Mouse (Mus musculus): ENCODE data around the gene Pcca.

Gene Pcca

GRCm38 (mm10) chr14:122837018-122837417 lies 302.9 kb downstream of the Pcca start:
- no peak for DNase-seq (ENCODE audit: low spot score)

- DNase-seq (ENCODE audit: low spot score) = no peak
Observed at GRCm38 (mm10) chr14:122852506-122853057, 318.5 kb downstream of the Pcca start.

- no peak for DNase-seq (ENCODE audit: low spot score)
Observed at GRCm38 (mm10) chr14:122859792-122860191, 325.7 kb downstream of the Pcca start.

DNA sequence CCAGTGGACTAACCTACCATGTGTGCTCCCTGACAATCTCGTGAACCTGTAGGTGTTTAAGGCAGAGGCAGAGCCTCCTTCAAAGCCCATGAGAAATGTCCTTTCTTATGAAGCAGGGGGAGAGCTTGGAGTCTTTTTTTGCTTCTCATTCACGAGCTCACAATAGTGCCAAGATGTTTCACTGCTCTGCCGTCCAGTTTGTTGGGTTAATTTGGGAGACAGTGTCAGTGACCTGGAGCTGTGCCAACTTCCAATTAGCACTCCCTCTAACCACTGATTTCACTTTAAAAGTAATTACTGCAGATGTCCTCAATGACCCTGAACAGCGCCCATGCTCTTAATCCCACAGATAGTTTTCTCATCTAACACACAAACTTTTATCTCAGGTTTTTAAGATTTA lies 328.5 kb downstream of the Pcca start:
- no peak for DNase-seq (ENCODE audit: low spot score)

- no peak for DNase-seq (ENCODE audit: low spot score)
Observed at GRCm38 (mm10) chr14:122865462-122866129, 331.5 kb downstream of the Pcca start.

GRCm38 (mm10) chr14:122867531-122868285 lies 333.6 kb downstream of the Pcca start:
- no peak for DNase-seq (ENCODE audit: low spot score)

GRCm38 (mm10) chr14:122869831-122870230 lies 335.7 kb downstream of the Pcca start:
- DNase-seq (ENCODE audit: low spot score) = no peak

GRCm38 (mm10) chr14:122871841-122872580 lies 337.9 kb downstream of the Pcca start:
- no peak for DNase-seq (ENCODE audit: low spot score)

DNA sequence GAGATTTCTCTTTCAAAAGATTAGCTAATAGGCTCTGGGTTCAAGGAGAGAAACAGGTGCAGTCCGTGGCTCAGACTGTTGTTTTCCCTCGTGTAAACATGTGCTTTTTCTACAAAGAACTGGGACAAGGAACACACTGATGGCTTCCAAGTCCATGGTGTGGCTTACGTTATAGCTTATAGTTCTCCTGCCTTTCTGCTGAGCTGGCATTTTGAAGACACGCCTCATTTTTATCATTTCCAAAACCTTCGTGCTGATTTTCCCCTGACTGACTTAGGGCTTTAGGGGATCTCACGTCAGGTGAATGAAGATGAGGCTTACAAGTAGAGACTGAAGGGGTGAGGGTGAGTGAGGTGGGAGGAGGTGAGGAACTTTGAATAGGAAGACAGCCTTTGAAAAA lies 338.5 kb downstream of the Pcca start:
- DNase-seq (ENCODE audit: low spot score) = no peak

DNA sequence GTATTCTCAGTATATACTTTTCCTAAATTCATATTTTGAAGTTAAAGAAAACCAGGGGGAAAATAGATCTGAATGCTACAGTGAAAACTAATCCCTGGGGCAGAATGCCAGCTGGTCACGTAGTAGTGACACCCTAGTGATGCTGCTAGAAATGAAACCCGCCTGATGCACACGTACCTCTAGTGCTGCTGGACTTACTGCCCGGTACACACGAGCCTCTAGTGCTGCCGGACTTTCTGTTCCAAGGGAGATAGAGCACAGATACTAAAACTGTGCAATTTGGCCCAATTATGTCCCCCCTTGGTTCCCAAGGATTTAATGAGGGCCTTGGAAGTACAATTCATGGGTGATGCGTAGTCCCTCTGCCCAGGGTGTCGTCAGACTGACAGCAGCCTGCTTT lies 340.9 kb downstream of the Pcca start:
- DNase-seq (ENCODE audit: low spot score) = no peak

- DNase-seq (ENCODE audit: low spot score) = no peak
Observed at GRCm38 (mm10) chr14:122875636-122876035, 341.5 kb downstream of the Pcca start.

DNA sequence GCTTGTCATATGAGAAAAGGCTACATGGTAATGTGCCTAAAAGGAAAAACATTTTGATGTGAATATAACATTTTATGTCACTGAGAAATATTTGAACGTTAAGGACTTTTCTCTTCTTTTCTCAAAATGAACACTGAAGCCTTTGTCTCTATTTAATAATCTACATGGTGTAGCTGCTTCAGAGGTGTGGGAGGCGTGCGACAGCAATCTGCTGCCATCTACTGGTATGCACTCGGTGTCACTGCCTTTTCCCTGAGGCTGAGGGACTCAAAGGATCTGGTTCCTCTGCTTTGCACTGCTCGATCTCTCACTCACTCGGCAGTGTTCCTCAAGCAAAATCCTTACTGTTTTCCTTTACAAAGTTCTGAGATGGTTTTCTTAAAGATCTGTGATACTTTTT lies 342.0 kb downstream of the Pcca start:
- peak; percentile 30 for DNase-seq (ENCODE audit: low spot score)

GRCm38 (mm10) chr14:122876723-122877122 lies 342.6 kb downstream of the Pcca start:
- no peak for DNase-seq (ENCODE audit: low spot score)

- DNase-seq (ENCODE audit: low spot score) = no peak
Observed at GRCm38 (mm10) chr14:122877787-122878186, 343.7 kb downstream of the Pcca start.

- DNase-seq (ENCODE audit: low spot score) = no peak
Observed at GRCm38 (mm10) chr14:122880291-122880690, 346.2 kb downstream of the Pcca start.

DNA sequence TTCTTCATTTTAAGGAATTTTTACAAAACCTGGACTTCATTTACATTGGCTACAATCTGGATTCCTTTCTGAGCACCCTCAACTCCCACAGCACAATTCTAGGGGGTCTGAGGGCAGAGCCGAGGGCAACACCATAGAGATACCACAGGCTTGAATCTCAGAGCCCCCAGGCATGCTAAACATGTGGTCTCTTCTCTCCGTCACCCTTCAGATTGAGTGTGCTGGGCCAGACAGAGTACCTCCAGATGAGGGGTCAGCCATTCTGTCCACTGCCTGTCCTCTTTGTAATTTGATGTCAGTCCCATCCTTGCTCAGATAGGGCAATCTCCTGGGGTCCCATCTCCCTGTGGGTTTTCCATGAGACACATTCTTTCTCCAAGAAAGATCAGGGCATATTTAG lies 347.6 kb downstream of the Pcca start:
- no peak for DNase-seq (ENCODE audit: low spot score)

- no peak for DNase-seq (ENCODE audit: low spot score)
Observed at GRCm38 (mm10) chr14:122882201-122882639, 348.1 kb downstream of the Pcca start.

GRCm38 (mm10) chr14:122882795-122883409 lies 348.8 kb downstream of the Pcca start:
- no peak for DNase-seq (ENCODE audit: low spot score)

- no peak for DNase-seq (ENCODE audit: low spot score)
Observed at GRCm38 (mm10) chr14:122883410-122883806, 349.3 kb downstream of the Pcca start.

DNA sequence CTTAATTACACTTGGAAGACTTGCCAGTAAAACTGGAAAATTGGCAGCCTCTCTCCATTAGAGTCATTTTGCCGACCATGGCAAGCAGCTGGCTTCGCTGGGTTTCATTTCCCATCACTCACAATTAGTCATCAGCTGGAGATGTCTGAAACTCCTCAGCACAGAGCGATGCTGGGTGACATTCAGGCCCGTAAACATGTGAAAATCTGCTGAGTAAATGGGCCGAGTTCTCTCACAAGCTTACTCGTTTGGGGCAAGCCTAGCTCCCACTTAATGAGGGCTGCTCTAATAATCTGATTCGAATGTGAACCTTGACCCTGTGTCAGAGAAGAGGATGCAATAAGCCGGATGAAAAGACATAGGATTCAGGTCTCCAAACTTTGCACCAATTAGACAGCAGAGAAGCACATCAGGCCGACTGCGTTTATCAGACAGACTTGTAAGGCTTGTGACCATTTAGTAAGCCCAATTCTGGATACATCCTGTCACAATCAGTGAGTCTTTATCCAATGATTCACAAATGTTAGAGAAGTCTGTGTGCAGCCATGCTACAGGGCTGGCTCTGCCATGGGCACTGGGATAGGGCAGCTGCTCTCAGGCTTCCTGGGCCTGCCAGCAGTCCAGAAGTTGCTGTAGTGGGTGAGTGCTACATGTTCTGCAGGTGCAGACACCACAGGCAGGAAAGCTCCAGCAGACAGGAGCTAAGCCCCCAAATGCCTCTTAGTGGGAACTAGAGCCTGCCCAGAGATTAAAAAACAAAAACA lies 349.9 kb downstream of the Pcca start:
- no peak for DNase-seq (ENCODE audit: low spot score)

DNA sequence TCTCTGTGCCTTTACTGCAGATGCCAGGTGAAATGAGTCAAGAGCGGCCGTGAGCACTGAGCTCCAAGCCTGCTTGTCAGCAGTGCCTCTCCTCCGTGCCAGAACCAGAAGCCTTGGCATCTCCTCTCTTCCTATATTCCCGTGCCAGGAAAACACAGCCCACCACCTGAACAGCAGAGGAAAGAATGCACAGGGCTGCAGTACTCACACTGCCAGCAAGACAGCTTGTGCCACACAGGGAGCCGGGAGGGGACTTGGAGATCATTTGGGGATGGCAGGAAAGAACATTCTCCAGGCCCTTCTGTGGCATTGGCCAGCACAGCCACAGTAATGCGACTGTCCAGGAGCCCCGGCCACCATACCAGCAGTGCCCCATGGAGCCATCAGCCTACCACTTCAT lies 351.8 kb downstream of the Pcca start:
- no peak for DNase-seq (ENCODE audit: low spot score)
